ENCODE assay signal across 9 mouse cellular contexts in the genomic region with DNA sequence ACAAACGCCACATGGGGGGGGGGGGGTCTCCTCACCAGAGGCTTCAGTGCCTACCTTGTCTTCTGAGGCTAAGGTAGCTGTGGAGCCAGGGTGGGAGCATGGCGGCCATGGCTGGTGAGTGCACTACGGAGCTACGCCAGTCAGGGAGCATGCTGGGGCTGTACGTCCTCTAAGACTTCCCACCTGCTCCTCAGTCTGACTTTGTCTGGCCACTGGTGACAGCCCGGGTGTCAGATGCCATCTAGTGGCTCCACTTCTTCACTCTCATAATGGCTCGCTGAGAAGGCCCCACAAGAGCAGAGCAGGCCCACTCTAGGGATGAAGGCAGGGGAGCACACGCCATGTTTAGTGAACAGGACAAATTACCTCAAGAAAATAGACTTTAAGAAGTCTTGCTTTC. TPM values are rescaled to one million over a fixed set of nuclear protein-coding genes. Genes with fewer than 3 reads are reported as not detected.
DNase-seq lines count a peak whose midpoint lies in the region; ATAC-seq and TF ChIP-seq lines count a peak whose summit lies in the region.
"Had no signal": no experiment of that assay in that cellular context is flagged by ENCODE, and none has a peak within 500 bp of the region (broad histone marks: within the 10 kb centered on the region; RNA-seq: fewer than 3 reads in every experiment).

No protein-coding gene starts in this region.

- H3K27me3 ChIP-seq in kidney, embryonic 15.5 days: no peaks in the 10 kb centered on the region
- H3K27me3 ChIP-seq in liver, postnatal 0 days (ENCODE audit: insufficient read depth, low read length): no peaks in the 10 kb centered on the region
- H3K27me3 ChIP-seq: limb, embryonic 13.5 days had no signal

- peaks cover 89% of the 10 kb centered on the region for H3K36me3 ChIP-seq in kidney, embryonic 15.5 days
- H3K36me3 ChIP-seq in liver, postnatal 0 days (replicated peaks; ENCODE audit: insufficient read depth, low read length): peaks cover 39% of the 10 kb centered on the region

- no peak overlapping the region for H3K27ac ChIP-seq in kidney, embryonic 15.5 days
- no peak overlapping the region for H3K27ac ChIP-seq in liver, postnatal 0 days (ENCODE audit: low read depth)
- H3K27ac ChIP-seq: limb, embryonic 13.5 days had no signal

- H3K4me1 ChIP-seq in kidney, embryonic 15.5 days: no peaks in the 10 kb centered on the region
- no peaks in the 10 kb centered on the region for H3K4me1 ChIP-seq in liver, postnatal 0 days (ENCODE audit: insufficient read depth)

- H3K9me3 ChIP-seq in kidney, embryonic 15.5 days (replicated peaks): no peaks in the 10 kb centered on the region
- no peaks in the 10 kb centered on the region for H3K9me3 ChIP-seq in liver, postnatal 0 days (ENCODE audit: low read length)
- H3K9me3 ChIP-seq: limb, embryonic 13.5 days had no signal

- no peak overlapping the region for H3K4me2 ChIP-seq in kidney, embryonic 15.5 days
- no peak overlapping the region for H3K4me2 ChIP-seq in liver, postnatal 0 days (ENCODE audit: low read depth, low read length)
- H3K4me2 ChIP-seq: limb, embryonic 13.5 days had no signal

- peak; percentile 66 for TF ChIP-seq CTCF in liver, postnatal 0 days (IDR thresholded peaks at IDR 0.05; ENCODE audit: low read depth)

- ATAC-seq in kidney, embryonic 15.5 days (replicated peaks; ENCODE audit: low FRiP score): no peak
- ATAC-seq in hematopoietic stem cell, adult 5-6 weeks (replicated peaks in 1 of 2; ENCODE audit: insufficient read depth in 1 of 2, low FRiP score in 2 of 2, low TSS enrichment in 1 of 2, low read depth in 1 of 2, poor library complexity in 2 of 2, severe bottlenecking in 2 of 2): peak; percentile 69 to 74
- ATAC-seq in liver, postnatal 0 days: peak; percentile 17; the same call in 1 of the 2 replicates
- no peak for ATAC-seq in activated CD4-positive, CD25-positive, alpha-beta regulatory T cell, adult 4 months

- 60% methylated on average over 8 of the region's 8 CpGs for WGBS in kidney, embryonic 15.5 days
- WGBS in liver, postnatal 0 days (ENCODE audit: insufficient replicate concordance): 57% methylated on average over 8 of the region's 8 CpGs

- H3K9ac ChIP-seq in kidney, embryonic 15.5 days: no peak overlapping the region
- no peak overlapping the region for H3K9ac ChIP-seq in liver, postnatal 0 days (replicated peaks)
- H3K9ac ChIP-seq: limb, embryonic 13.5 days had no signal

- peak; percentile 27 for DNase-seq in kidney, adult 9 months
- DNase-seq in ES-CJ7 (ENCODE audit: low read depth, low spot score): peak; percentile 77
- peak; percentile 37 to 44 for DNase-seq in cerebellum, postnatal 36 days
- no peak for DNase-seq in liver, postnatal 0 days
- DNase-seq in skeletal muscle tissue, adult 2 months (ENCODE audit: low read depth, low spot score): peak; percentile 51

- no peak overlapping the region for H3K4me3 ChIP-seq in kidney, embryonic 15.5 days (replicated peaks)
- no peak overlapping the region for H3K4me3 ChIP-seq in liver, postnatal 0 days (ENCODE audit: low read depth, low read length)
- H3K4me3 ChIP-seq: limb, embryonic 13.5 days had no signal

- no peak for TF ChIP-seq EP300 in liver, postnatal 0 days (IDR thresholded peaks at IDR 0.05; ENCODE audit: low read depth)

RNA-seq across cellular contexts. Expression of gene N4bp1, which starts 41.2 kb away (rescaled TPM):
- 10.0 and 10.1 TPM in 2 replicates for polyA plus RNA-seq in kidney, embryonic 15.5 days (2015; fragmentation: Nextera tagmentation; extraction: Ambion mirVana)
- 19.5 and 23.3 TPM in 2 replicates for total RNA-seq in hematopoietic stem cell, adult 5-6 weeks (2017)
- 2.3 and 2.6 TPM in 2 replicates for polyA plus RNA-seq in liver, postnatal 0 days (2015; fragmentation: Nextera tagmentation; extraction: Ambion mirVana)
- polyA plus RNA-seq in activated CD4-positive, CD25-positive, alpha-beta regulatory T cell, adult 4 months (2017; shearing (Covaris generic)): 10 to 100 TPM in 1 of 2 experiments, 1 to 10 TPM in 1; 10.0 to 11.8 TPM

Comparison
In these comparisons a context has a peak if more than half of its experiments do, and no peak if none do; other contexts are left out.
1. ATAC-seq: peak in hematopoietic stem cell, adult 5-6 weeks (2 of 2) and liver, postnatal 0 days (single experiment); none in kidney, embryonic 15.5 days (single experiment) and activated CD4-positive, CD25-positive, alpha-beta regulatory T cell, adult 4 months (single experiment).